Mouse (Mus musculus): Measurements from ENCODE around the gene Gdpd1. TPM values are rescaled to one million over a fixed set of nuclear protein-coding genes. Genes with fewer than 3 reads are reported as not detected.
A peak's percentile ranks its signal among the peaks of the same experiment; 100 is the strongest.

Gdpd1 gene
- 7.5 and 12.6 TPM in 2 replicates for total RNA-seq (2014; rRNA removed; ENCODE audit: low replicate concordance)
- polyA plus RNA-seq (2015; fragmentation: Nextera tagmentation; extraction: Ambion mirVana): 31.8 and 32.8 TPM in 2 replicates

GRCm38 (mm10) chr11:87073866-87074440 lies at the start of gene Gdpd1:
Gdpd1 (minus strand) TSS chr11:87074062.
- Histone ChIP-seq H3K27me3 (ENCODE audit: control insufficient read depth, insufficient read depth, low read length) (no peaks in the 10 kb centered on the region), H3K27ac (ENCODE audit: low read depth) (peak within 1 kb of the TSS; percentile 71), H3K9me3 (replicated peaks; ENCODE audit: control insufficient read depth, low read length) (no peaks in the 10 kb centered on the region), H3K4me1 (ENCODE audit: control insufficient read depth, insufficient read depth) (0 out of 2 replicates have a peak, but pooled peaks cover 8% of the 10 kb centered on the region), H3K9ac (replicated peaks; ENCODE audit: low read depth, low read length) (peak within 1 kb of the TSS; percentile 76), H3K4me3 (ENCODE audit: low read depth, low read length) (peak within 1 kb of the TSS; percentile 80), H3K4me2 (ENCODE audit: low read depth, low read length) (peak within 1 kb of the TSS; percentile 100), H3K36me3 (replicated peaks; ENCODE audit: control insufficient read depth, insufficient read depth, low read length) (peaks cover 19% of the 10 kb centered on the region)
- ATAC-seq (ENCODE audit: insufficient read depth, low read depth) (peak; percentile 96), DNase-seq (ENCODE audit: low spot score) (peak; percentile 92)
- under 1% methylated on average over 43 of the region's 43 CpGs for WGBS
- TF ChIP-seq EP300 (IDR thresholded peaks at IDR 0.05; ENCODE audit: low read depth): no peak
- TF ChIP-seq CTCF (IDR thresholded peaks at IDR 0.05; ENCODE audit: low read depth): 0 out of 2 replicates have a peak, but pooled peaks have one; percentile 16

- no peak for TF ChIP-seq CTCF (IDR thresholded peaks at IDR 0.05; ENCODE audit: low read depth)
- no peak for TF ChIP-seq EP300 (IDR thresholded peaks at IDR 0.05; ENCODE audit: low read depth)
- Histone ChIP-seq H3K9me3 (replicated peaks; ENCODE audit: control insufficient read depth, low read length) (no peaks in the 10 kb centered on the region), H3K4me2 (ENCODE audit: low read depth, low read length) (no peak overlapping the region), H3K27me3 (ENCODE audit: control insufficient read depth, insufficient read depth, low read length) (no peaks in the 10 kb centered on the region), H3K27ac (ENCODE audit: low read depth) (no peak overlapping the region), H3K4me3 (ENCODE audit: low read depth, low read length) (no peak overlapping the region), H3K36me3 (replicated peaks; ENCODE audit: control insufficient read depth, insufficient read depth, low read length) (peaks cover 55% of the 10 kb centered on the region), H3K9ac (replicated peaks; ENCODE audit: low read depth, low read length) (no peak overlapping the region), H3K4me1 (ENCODE audit: control insufficient read depth, insufficient read depth) (no peaks in the 10 kb centered on the region)
- DNase-seq (ENCODE audit: low spot score): no peak
- ATAC-seq (ENCODE audit: insufficient read depth, low read depth): no peak
- 75% methylated on average over 8 of the region's 8 CpGs for WGBS
Observed at GRCm38 (mm10) chr11:87121864-87122263, 48.0 kb upstream of the Gdpd1 start.

DNA sequence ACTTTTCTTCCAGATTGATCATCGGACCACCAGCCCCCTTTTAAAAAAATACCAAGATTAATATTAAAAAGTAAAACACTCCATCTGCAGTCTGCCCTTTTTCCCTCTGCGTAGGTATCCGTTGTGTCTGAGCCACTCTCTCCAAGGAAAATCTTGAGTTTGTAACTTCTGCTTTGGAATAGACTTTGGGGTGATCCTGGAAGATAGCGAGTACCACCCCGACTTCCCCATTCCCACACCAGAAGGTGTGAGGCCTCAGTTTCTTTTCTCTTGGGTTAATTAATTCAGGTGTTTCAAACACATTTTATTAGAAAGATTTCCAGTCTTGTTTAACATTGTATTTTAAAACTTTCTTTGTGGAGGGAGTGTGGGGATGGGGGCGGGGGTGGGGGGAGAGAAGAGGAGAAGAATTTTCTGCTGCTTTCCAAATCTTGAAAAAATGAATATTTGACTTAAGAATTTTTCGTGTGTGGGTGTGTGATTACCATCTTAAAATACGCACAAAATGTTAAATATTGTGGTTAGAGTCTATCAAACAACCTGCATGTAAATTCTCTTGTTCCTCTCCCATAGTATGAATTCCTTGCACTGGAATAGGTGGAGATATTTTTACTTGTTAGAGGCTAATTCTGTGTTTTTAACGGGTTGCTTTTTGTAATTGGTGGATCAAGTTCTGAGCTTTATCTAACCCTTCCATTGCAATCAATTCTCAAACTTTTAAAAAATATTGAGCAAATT lies 36.5 kb upstream of the Gdpd1 start:
- no peak for DNase-seq (ENCODE audit: low spot score)
- Histone ChIP-seq H3K27me3 (ENCODE audit: control insufficient read depth, insufficient read depth, low read length) (no peaks in the 10 kb centered on the region), H3K9ac (replicated peaks; ENCODE audit: low read depth, low read length) (peak overlapping the region; percentile 82), H3K4me2 (ENCODE audit: low read depth, low read length) (peak overlapping the region; percentile 82), H3K4me1 (ENCODE audit: control insufficient read depth, insufficient read depth) (no peaks in the 10 kb centered on the region; the same call in none of the 2 replicates), H3K4me3 (ENCODE audit: low read depth, low read length) (peak overlapping the region; percentile 92), H3K9me3 (replicated peaks; ENCODE audit: control insufficient read depth, low read length) (no peaks in the 10 kb centered on the region), H3K27ac (ENCODE audit: low read depth) (peak overlapping the region; percentile 95), H3K36me3 (replicated peaks; ENCODE audit: control insufficient read depth, insufficient read depth, low read length) (peaks cover 30% of the 10 kb centered on the region)
- 3% methylated on average over 9 of the region's 9 CpGs for WGBS
- ATAC-seq (ENCODE audit: insufficient read depth, low read depth): no peak
- TF ChIP-seq CTCF (IDR thresholded peaks at IDR 0.05; ENCODE audit: low read depth): no peak
- no peak for TF ChIP-seq EP300 (IDR thresholded peaks at IDR 0.05; ENCODE audit: low read depth)

DNA sequence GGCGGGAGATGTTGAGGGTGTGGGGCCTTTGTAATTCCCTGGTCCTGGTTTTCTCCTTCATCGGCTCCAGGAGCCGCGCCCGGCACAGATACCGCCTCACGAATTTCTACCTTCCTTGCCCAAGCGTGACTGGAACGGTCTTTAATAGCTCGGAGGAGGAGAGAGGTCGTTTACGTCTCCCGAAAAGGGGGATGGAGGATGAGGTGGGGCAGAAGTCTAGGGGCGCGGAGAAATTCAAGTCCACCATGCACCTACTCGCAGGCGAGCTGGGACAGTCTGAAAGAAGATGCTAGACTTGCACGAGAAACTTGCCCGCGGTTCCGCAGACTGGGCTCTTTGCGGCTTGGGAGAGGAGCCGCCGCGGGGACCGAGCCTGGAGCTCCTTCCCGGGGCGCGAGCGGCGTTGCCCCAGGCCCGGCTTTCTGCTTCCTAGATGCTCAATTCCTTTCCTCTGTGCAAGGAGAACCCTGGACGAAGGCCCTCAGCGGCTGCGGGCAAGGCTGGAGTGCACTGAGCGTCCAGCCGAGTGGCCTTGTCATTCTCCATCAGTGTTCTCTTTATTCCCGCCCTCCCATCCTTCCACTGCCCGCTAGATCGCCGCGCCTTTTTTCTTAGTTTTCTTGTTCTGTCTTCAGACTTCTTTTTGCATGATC lies 35.8 kb upstream of the Gdpd1 start:
- Histone ChIP-seq H3K9ac (replicated peaks; ENCODE audit: low read depth, low read length) (peak overlapping the region; percentile 82), H3K9me3 (replicated peaks; ENCODE audit: control insufficient read depth, low read length) (no peaks in the 10 kb centered on the region), H3K4me1 (ENCODE audit: control insufficient read depth, insufficient read depth) (no peaks in the 10 kb centered on the region; the same call in none of the 2 replicates), H3K27ac (ENCODE audit: low read depth) (peak overlapping the region; percentile 95), H3K27me3 (ENCODE audit: control insufficient read depth, insufficient read depth, low read length) (no peaks in the 10 kb centered on the region), H3K4me2 (ENCODE audit: low read depth, low read length) (peak overlapping the region; percentile 82), H3K4me3 (ENCODE audit: low read depth, low read length) (peak overlapping the region; percentile 92), H3K36me3 (replicated peaks; ENCODE audit: control insufficient read depth, insufficient read depth, low read length) (peaks cover 30% of the 10 kb centered on the region)
- no peak for ATAC-seq (ENCODE audit: insufficient read depth, low read depth)
- no peak for TF ChIP-seq EP300 (IDR thresholded peaks at IDR 0.05; ENCODE audit: low read depth)
- no peak for TF ChIP-seq CTCF (IDR thresholded peaks at IDR 0.05; ENCODE audit: low read depth)
- DNase-seq (ENCODE audit: low spot score): no peak
- WGBS: under 1% methylated on average over 42 of the region's 42 CpGs

DNA sequence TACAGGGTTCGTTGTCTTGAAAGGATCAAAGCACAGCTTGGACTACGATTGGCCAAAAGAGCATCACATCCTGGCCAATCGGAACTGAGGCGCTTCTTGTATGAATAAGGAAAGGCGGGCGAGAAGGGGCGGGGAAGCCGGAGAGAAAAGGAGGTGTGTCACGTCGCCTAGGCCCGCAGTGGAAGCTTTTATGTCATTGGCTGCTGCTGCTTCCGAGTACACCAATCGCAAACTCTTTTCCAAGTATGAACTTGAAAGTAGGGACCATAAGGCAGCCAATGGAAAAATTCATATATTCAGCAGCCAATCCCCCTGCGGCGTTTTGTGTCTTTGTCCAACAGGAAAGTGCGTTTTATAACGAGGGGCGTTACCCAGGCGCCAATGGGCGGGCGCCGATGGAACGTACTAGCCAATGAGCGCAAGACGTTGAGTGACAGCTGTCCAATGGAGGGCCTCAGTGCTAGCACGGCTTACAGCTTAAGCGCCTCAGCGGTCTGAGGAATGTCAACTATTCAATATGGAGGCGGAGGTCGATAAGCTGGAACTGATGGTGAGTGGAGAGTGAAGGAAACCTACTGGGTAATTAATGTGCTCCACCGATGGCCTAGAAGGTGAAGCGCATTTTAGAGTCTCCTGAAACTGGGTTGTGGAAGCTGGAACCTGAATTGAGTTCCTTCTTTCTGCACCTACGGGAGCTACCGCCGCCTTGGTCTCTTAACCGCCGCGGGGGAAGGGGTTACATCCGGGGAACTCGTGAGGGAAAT lies 35.1 kb upstream of the Gdpd1 start, which contains the start of gene Ska2:
Gene Ska2 (plus strand): TSS at position 480 of the 764 bp plus-strand sequence.
- WGBS: under 1% methylated on average over 40 of the region's 40 CpGs
- TF ChIP-seq CTCF (IDR thresholded peaks at IDR 0.05; ENCODE audit: low read depth): no peak
- peak; percentile 100 for TF ChIP-seq EP300 (IDR thresholded peaks at IDR 0.05; ENCODE audit: low read depth)
- Histone ChIP-seq H3K4me3 (ENCODE audit: low read depth, low read length) (peak within 1 kb of the TSS; percentile 92), H3K27me3 (ENCODE audit: control insufficient read depth, insufficient read depth, low read length) (no peaks in the 10 kb centered on the region), H3K36me3 (replicated peaks; ENCODE audit: control insufficient read depth, insufficient read depth, low read length) (peaks cover 30% of the 10 kb centered on the region), H3K4me2 (ENCODE audit: low read depth, low read length) (peak within 1 kb of the TSS; percentile 82), H3K27ac (ENCODE audit: low read depth) (peak within 1 kb of the TSS; percentile 95), H3K9ac (replicated peaks; ENCODE audit: low read depth, low read length) (peak within 1 kb of the TSS; percentile 82), H3K4me1 (ENCODE audit: control insufficient read depth, insufficient read depth) (no peaks in the 10 kb centered on the region; the same call in none of the 2 replicates), H3K9me3 (replicated peaks; ENCODE audit: control insufficient read depth, low read length) (no peaks in the 10 kb centered on the region)
- peak; percentile 100 for DNase-seq (ENCODE audit: low spot score)
- ATAC-seq (ENCODE audit: insufficient read depth, low read depth): peak; percentile 97
